Mouse (Mus musculus): ENCODE results near the gene Cpsf4l.
"Not testable (repeated sequence)": the region's sequence is repeated elsewhere in the genome, so short reads cannot be mapped to it uniquely, and the experiment has no call there.

The Cpsf4l gene

GRCm38 (mm10) chr11:113666648-113667047 lies 43.2 kb downstream of the Cpsf4l start:
- DNase-seq (ENCODE audit: low spot score): peak; percentile 23

- DNase-seq (ENCODE audit: low spot score): no peak
These were observed 43.6 kb downstream of the Cpsf4l start for GRCm38 (mm10) chr11:113666205-113666604.

GRCm38 (mm10) chr11:113664279-113664678 lies 45.5 kb downstream of the Cpsf4l start:
- no peak for DNase-seq (ENCODE audit: low spot score)

- DNase-seq (ENCODE audit: low spot score): no peak
These were observed 47.9 kb downstream of the Cpsf4l start for GRCm38 (mm10) chr11:113661835-113662351.

- no peak for DNase-seq (ENCODE audit: low spot score)
These were observed 48.9 kb downstream of the Cpsf4l start for GRCm38 (mm10) chr11:113660940-113661339.

- not testable (repeated sequence) for DNase-seq (ENCODE audit: low spot score)
These were observed 49.6 kb downstream of the Cpsf4l start for GRCm38 (mm10) chr11:113660213-113660612.

GRCm38 (mm10) chr11:113658763-113659162 lies 51.1 kb downstream of the Cpsf4l start:
- DNase-seq (ENCODE audit: low spot score): no peak

GRCm38 (mm10) chr11:113658319-113658718 lies 51.5 kb downstream of the Cpsf4l start:
- no peak for DNase-seq (ENCODE audit: low spot score)

- no peak for DNase-seq (ENCODE audit: low spot score)
These were observed 52.6 kb downstream of the Cpsf4l start for GRCm38 (mm10) chr11:113657221-113657620.

- no peak for DNase-seq (ENCODE audit: low spot score)
These were observed 53.3 kb downstream of the Cpsf4l start for GRCm38 (mm10) chr11:113656511-113656932.

- DNase-seq (ENCODE audit: low spot score): no peak
These were observed 55.1 kb downstream of the Cpsf4l start for GRCm38 (mm10) chr11:113654561-113655270.

- no peak for DNase-seq (ENCODE audit: low spot score)
These were observed 55.7 kb downstream of the Cpsf4l start for GRCm38 (mm10) chr11:113654105-113654504.

GRCm38 (mm10) chr11:113652516-113652915 lies 57.3 kb downstream of the Cpsf4l start:
- no peak for DNase-seq (ENCODE audit: low spot score)

- peak; percentile 20 for DNase-seq (ENCODE audit: low spot score)
These were observed 57.9 kb downstream of the Cpsf4l start for GRCm38 (mm10) chr11:113651907-113652273.

GRCm38 (mm10) chr11:113651206-113651906 lies 58.5 kb downstream of the Cpsf4l start:
- DNase-seq (ENCODE audit: low spot score): no peak

- DNase-seq (ENCODE audit: low spot score): peak; percentile 64
These were observed 60.2 kb downstream of the Cpsf4l start, which contains the start of gene Slc39a11 for GRCm38 (mm10) chr11:113649353-113650210. TSS of gene Slc39a11 (minus strand) at chr11:113650079.

- no peak for DNase-seq (ENCODE audit: low spot score)
These were observed 61.0 kb downstream of the Cpsf4l start, which contains the start of gene Cog1 for GRCm38 (mm10) chr11:113648690-113649352. TSS of gene Cog1 (plus strand) at chr11:113649169.

Measured in T-cell, adult 2 months (primary cell).